Mouse (Mus musculus): ENCODE results near the gene Vmn1r85.

The Vmn1r85 gene

DNA sequence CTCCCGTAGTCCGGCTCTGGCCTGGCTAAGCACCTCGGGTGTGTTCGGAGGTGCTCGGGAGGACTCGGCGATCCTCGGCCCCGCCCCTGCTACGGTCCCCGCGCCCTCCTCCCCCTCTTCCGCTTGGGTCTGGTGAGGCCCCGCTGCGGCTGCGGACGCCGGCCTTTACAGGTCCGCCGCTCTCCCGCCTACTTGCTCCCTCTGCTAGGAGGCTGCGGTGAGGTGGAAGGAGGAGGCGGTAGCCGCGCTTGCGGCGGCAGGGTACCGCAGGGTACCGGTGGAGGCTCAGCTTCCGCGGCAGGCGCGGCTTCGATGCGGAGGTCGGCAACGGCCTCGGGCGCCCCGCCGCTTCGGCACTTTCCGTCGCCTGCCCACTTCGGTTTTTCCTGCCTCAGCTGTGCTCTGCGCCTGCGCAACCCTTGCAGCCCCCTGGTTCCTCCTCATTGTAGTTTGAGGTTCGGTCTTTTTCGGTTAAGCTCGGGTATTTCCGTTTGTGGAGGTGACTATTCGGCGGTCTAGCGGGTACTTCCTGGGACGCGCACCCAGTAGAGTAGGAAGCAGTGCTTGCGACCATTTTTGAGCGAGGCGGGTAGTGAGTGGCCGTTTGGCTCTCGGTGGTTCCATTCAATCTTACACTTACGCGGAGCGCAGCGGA, 56.9 kb downstream of the Vmn1r85 start, which contains the start of gene Ube2m:
Ube2m (minus strand) TSS at position 375 of the 655 bp plus-strand sequence.
- peak; percentile 99 for DNase-seq (ENCODE audit: low spot score)

- DNase-seq (ENCODE audit: low spot score), result no peak
Measured at GRCm38 (mm10) chr7:13037366-13037765, 57.6 kb downstream of the Vmn1r85 start.

DNA sequence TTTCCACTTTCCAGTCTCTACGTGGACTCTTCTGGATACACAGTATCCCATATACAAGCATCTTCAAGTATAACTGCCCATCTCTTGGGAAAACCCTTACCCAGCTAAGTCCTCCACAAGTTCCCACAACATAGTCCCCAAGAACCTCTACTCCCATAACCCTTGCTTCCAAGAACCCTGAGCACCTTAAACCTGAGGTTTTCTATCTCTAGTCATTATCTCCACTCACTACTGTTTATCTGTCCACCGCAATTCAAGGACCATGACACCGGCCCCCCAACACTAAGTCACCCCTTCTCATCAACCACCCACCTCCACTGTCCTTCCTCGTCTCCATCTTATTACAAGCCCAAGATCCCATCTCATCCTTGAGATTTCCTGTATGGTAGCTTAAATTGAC, 58.2 kb downstream of the Vmn1r85 start:
- no peak for DNase-seq (ENCODE audit: low spot score)

GRCm38 (mm10) chr7:13035211-13035855, 59.6 kb downstream of the Vmn1r85 start:
- no peak for DNase-seq (ENCODE audit: low spot score)

DNA sequence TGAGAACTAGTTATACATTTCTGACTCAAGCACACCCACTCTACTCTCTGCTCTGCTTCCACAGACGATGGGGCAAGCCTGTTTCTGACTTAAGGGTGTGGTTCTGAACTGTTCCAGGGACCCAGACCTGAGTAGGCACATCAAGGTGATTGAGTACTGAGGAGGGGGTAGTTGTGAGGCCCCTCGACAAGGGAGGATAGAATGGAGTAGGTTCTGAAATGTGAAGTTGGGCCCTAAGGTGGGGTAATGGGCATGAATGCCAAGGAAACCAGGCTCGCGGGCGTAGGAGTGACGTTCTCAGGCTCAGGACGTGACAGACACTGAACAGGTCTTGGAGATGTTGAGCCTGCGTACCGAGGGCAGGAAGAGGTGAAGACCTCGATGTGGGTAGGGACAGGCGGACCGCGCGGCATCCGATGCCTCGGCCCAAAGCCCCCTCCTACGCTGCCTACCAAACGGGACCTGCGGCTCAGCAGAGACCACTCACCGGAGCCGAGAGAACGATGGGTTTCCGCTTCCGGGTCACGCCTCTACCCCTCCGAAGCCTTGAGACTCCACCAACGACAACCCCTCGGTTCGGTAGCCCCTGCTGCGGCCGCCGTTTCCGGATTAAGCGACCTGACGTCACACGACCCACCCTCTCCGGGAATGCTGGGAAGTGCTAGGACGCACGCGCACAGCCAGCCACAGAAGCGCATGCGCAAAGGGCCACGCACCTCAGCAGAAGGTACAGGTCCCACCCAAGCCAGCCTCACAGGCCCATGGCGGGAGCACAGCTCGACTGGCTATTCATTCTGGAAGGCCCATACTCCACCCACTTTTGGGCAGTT, 60.6 kb downstream of the Vmn1r85 start, which contains the start of gene Chmp2a:
Chmp2a (minus strand) TSS at position 660 of the 830 bp plus-strand sequence.
- DNase-seq (ENCODE audit: low spot score), result peak; percentile 96

GRCm38 (mm10) chr7:13033451-13034147, 61.4 kb downstream of the Vmn1r85 start:
- no peak for DNase-seq (ENCODE audit: low spot score)

Measured in T-cell, adult 2 months (primary cell).